Mouse (Mus musculus) liver, postnatal 0 days (tissue): ENCODE measurements at regions not wholly inside any gene's neighbourhood (a gene's known extent, or its start where the extent isn't known, plus 50 kb on each side); places are given as distances from the start of the nearest gene placed in this dataset.

ENCODE experiments used
- CTCF ChIP-seq: sonication (generic); IDR thresholded peaks from 2 replicates; pipeline ENCODE4 v1.5.1; 2016; ENCODE audit warnings: antibody characterized with exemption, low read depth
- EP300 ChIP-seq: IDR thresholded peaks from 2 replicates; pipeline ENCODE4 v1.6.1; 2016; ENCODE audit warnings: antibody characterized with exemption, low read depth, mild to moderate bottlenecking

DNA sequence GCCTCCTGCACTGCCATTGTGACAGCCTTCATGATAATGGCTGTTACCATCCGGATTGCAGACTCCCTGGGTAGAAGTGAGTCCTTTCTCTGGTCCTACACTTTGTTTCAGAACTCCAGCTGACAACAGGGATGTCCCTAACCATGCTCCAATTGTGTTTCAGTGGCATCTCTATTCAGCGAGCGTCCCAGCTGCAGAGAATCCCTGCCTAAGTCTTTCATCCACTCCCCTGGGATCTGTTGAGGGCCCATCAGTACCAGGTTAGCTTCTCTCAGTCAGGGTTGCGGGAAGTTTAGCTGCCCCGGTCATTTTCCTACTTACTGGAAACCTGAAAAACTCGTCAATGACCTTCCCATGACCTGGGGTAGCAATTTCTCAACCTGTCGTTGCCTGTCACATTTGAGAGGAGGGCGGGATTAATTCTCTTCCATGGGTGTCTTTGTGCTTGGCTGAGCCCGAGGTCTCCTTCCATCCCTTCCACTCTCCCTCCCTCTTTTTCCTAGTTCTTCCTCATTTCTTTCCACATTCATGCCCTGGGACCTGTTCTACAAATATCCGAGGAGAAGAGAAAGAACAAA is 97.7 kb downstream of the Tmem30b start:
- TF ChIP-seq EP300 (no peak), CTCF (no peak)
